Mouse (Mus musculus) frontal cortex, postnatal 14 days (tissue): ENCODE results near the gene 2010003K11Rik.

ENCODE experiments used
- DNase-seq, 2 experiments: peaks; one replicate each; pipeline ENCODE4 v3.0.0; 2022; ENCODE audit warnings: low spot score in 2 of 2

The 2010003K11Rik gene

DNA sequence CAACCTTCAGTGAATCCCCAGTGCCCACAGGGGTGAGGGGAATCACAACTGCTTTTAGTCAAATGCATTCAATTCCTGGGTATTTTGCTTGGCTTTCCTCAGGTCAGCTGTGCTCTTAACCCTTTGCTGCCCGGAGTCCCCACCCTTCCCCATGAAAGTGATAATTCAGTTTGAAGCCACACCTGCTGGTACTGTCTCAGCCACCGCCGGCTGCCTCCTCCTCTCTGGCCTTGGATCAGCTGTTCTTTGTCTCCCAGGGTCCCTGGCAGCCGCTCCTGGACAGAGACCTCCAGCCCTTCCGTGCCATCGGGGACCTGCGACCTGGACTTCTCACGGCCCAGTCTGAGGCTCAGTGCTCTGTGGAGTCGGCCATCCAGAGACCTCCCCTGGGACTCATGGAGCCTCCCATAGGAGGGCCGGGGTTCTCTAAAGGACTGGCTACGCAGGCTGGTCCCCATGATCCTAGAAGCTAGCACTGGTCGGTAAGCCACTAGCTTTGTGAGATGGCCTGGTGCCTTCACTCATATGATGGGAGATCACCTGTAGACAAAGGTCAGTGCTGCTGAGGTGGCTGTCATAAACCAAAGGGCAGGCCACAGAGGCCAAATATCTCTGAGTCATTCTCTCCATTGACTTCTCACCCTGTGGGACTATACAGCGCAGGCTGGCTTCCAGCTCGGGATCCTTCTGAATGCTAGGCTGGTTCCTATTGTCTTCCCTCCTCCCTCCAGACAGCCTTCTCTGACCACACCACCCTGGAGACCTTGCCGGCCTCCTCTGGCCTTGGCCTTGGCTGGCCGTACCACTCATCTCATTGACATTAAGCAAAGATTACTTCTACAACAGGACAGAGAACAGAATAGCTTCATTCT lies at the start of gene 2010003K11Rik:
TSS of gene 2010003K11Rik (minus strand) at position 522 of the 872 bp plus-strand sequence.
- DNase-seq: no peak

- DNase-seq: no peak
Observed at GRCm38 (mm10) chr19:4547801-4548200, 49.4 kb upstream of the 2010003K11Rik start.

DNA sequence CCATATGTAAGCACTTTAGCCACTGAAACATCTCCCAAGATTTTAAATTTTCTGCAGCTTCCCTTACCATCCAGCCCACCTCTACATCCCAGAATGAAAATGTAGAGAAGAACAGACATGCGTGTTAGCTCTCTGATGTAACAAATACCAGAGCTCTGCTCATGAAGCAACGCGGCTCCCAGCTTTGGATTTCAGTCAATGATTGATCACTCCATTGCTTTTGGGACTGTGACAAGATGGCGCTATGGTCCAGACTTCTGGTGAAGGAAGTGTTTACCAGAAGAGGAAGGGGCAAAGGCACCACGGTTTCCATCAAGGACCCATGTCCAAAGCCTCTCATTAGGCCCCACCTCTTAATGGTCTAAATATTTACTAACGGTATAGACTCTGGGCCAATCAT lies 47.5 kb upstream of the 2010003K11Rik start:
- DNase-seq: no peak

- no peak for DNase-seq
Observed at GRCm38 (mm10) chr19:4545091-4545490, 46.7 kb upstream of the 2010003K11Rik start.

DNA sequence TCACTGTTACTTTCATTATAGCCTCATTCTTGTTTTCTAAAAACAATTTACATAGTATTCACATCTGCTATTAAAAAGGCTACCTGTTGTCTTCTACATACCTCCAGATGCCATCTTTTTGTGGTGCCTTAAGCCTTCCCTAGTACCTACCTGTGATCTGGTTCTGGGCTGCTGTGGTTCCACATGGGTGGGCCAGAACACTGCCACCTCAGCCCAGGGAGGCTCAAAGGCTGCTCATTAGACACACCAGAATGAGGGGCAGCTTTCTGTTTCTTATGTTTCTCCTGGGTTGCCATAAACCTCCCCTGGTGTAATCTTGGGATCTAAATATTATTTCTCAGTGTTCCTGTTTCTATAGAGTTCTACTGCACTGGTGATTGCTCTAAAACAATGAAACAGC lies 43.7 kb upstream of the 2010003K11Rik start:
- no peak for DNase-seq

- DNase-seq: no peak
Observed at GRCm38 (mm10) chr19:4540992-4541391, 42.6 kb upstream of the 2010003K11Rik start.

GRCm38 (mm10) chr19:4540263-4540662 lies 41.9 kb upstream of the 2010003K11Rik start:
- no peak for DNase-seq

GRCm38 (mm10) chr19:4536606-4537005 lies 38.2 kb upstream of the 2010003K11Rik start:
- DNase-seq: no peak

- no peak for DNase-seq
Observed at GRCm38 (mm10) chr19:4535922-4536321, 37.5 kb upstream of the 2010003K11Rik start.

DNA sequence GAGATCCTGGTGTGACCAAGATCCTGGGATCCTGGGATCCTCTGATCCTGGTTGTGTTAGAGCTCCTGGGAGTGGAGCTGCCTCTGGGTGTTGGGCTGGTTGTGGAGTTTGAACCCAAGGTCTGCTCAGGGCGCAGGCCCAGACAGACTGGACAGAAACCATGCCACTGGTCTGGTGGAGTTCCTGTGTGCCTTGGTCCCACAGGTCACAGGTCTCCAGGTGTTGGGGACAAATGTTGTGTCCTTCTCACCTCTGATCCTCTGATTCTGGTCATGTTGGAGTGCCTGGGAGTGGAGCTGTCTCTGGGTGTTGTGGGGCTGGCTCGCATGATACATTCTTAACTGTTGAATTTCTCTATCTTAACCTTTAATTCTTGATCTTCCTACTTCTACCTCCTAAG lies 36.3 kb upstream of the 2010003K11Rik start:
- DNase-seq: no peak

- DNase-seq: no peak
Observed at GRCm38 (mm10) chr19:4521426-4522050, 23.2 kb upstream of the 2010003K11Rik start.

- DNase-seq: no peak
Observed at GRCm38 (mm10) chr19:4517483-4517882, 19.1 kb upstream of the 2010003K11Rik start.

- no peak for DNase-seq
Observed at GRCm38 (mm10) chr19:4516288-4516687, 17.9 kb upstream of the 2010003K11Rik start.

DNA sequence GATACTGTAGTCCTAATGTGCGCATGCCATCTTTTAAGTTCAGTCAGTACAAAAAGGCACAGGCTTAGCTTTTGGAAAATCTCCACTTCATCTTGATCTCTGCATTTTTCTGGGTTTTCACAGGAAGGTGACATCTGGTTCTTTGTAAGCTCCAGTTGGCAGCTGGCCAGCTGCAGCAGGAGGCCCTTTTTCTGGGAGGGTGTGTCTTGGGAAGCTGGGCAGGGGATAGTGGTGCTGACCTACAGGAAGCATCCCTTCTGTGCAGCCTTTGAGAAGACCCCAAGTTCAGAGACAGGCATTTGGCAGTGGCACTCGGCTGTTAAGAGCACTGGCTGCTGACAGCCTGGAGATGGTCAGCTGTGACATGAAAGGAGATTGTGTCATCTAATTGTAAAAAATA lies 17.4 kb upstream of the 2010003K11Rik start:
- DNase-seq: no peak

DNA sequence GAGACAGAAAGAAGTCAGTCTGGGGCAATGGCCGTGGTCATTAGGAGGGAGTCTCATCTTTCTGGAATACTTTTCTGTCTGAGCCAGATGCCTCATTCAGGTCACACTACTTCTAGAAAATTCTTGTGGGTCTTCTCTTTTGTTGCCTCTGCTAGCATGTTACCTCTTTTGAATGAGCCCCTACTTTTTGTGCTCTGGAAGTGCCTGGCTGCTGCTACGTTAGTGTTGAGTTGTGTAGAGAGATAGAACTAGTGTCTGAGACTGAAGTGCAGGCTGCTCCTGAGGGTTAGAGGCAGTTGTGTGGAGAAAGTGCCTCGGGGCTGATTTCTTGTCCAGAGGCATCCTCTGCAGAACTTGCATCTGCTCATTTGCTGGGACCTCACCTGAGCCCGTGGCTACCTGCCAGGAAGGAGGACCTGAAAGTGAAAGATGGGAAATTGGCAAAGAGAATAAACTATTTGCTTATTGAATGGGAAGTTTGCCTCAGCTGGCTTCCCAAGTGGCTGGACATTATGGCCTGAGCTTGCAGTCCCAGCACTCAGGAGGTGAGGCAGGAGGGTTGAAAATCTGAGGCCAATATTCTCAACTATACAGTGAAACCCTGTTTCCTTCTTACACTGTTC lies 15.0 kb upstream of the 2010003K11Rik start:
- DNase-seq: no peak

DNA sequence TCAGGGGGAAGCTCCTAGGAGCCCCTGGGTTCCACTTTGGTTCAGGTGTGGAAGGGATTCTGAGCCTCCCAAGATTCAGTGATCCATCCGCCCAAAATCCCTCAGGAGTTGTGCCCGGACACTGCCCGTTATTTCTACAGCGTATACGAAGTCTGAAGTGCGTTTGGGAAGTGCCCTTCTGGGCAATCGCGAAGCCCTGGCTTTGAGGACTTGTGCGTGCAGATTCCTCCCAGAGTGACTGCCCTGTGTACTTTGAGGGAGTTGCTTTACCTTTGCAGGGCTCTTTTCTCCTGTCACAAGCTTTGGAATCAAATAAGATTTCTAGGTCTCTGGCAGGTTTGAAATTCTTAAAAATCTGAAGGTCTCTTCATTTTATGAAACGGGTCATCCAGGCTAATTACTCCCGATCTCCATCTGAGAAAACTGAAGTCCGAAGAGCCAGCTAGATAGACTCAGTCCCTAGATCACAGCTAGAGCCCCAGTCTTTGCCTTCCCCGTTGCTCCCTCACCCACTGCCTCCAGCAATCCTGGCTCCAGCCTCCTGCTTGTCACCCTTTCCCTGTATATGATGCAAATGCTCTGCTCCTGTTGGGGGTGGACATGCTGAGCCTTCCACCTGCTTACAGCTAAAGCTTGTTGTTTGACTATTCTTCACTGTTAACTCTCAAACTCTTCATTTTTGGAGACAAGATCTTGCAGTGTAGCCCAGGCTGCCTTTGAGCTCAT lies 12.9 kb upstream of the 2010003K11Rik start:
- no peak for DNase-seq

- DNase-seq: peak; percentile 98 to 99
Observed at GRCm38 (mm10) chr19:4509986-4510963, 11.9 kb upstream of the 2010003K11Rik start, which contains the start of gene Pcx. Pcx (plus strand) TSS chr19:4510472.

DNA sequence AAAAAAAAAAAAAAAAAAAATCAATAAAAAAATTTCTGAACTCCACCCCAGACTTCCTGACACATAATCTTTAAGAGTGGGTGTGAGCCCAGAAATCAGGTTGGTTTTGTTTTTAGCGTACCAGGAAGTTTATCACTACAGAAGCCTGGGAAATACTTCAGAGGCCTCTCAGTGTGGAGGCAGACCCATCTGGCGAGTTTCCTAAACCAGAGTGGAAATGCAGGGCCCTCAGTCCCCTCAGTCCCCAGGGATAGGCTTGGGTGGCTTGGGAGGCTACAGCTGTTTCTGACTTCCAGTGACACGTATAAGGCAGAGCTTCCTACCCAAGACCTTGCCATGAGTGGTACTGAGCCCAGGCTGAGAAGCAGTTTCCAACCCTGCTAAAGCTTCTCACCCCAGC lies 9.4 kb upstream of the 2010003K11Rik start:
- DNase-seq: no peak

DNA sequence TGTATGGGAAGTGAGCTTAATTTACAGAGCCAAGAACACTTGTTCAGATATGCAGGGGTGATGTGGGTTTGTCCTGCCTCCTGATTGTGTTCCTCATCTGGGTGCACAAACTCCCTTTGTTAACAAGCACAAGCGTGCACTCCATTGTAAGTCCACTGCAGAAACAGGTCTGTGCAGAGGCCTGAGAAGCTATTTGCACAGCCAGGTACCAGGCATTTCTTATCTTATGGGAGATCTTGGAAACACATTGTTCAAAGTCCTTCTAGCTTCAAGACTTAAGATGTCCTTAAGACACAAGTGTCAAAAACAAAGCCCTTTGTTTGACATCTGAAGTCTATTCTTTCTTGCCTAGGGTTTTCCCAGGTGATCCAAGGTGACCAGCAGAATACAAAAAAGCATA lies 6.4 kb upstream of the 2010003K11Rik start:
- no peak for DNase-seq

DNA sequence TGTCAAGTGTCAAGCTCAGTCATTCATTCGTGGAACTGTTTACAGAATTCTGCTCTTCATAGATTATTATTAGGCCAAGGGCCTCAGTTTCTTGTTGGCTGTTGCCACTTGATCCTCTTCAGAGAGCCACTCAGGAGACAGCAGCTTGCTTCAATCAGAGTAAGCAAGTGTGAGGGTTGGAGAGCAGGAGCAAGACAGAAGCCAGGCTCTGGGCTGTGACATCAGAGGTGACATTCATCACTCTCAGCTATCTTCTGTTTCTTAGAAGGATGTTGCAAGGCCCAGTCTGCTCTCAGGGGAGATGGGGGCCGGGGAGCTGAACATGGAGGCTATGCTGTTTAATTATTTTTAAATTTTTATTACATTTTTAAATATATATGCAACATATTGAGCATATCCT lies 4.3 kb upstream of the 2010003K11Rik start:
- no peak for DNase-seq
